Mouse (Mus musculus) left cerebral cortex, postnatal 14 days (tissue): ENCODE results near the gene Rabep1. TPM values are rescaled to one million over a fixed set of nuclear protein-coding genes. Genes with fewer than 3 reads are reported as not detected.
A peak's percentile ranks its signal among the peaks of the same experiment; 100 is the strongest.
"Not testable (repeated sequence)": the region's sequence is repeated elsewhere in the genome, so short reads cannot be mapped to it uniquely, and the experiment has no call there.

Experiments used
- DNase-seq, 2 experiments: peaks; one replicate each; pipeline ENCODE4 v3.0.0; 2021 to 2022; ENCODE audit warnings: low spot score in 2 of 2, mixed read lengths in 1 of 2
- intact Hi-C: fragments of 180-260 bp; cut with DNase I; formaldehyde crosslinking; loops from one replicate; pipeline ENCODE4 v1.15.1; 2025
- total RNA-seq, 2 experiments: library from RNA; stranded (reverse); gene quantifications; 2 replicates each; pipeline ENCODE4 v1.2.3; 2021

The Rabep1 gene
- total RNA-seq, 2 experiments from 2014 or later = 110 to 118 TPM

GRCm38 (mm10) chr11:70873846-70874613, 29.5 kb downstream of the Rabep1 start:
- no peak for DNase-seq
- intact Hi-C loops = no loop called here

- intact Hi-C loops = no loop called here
These were observed 33.1 kb downstream of the Rabep1 start for GRCm38 (mm10) chr11:70877670-70878069.

GRCm38 (mm10) chr11:70882905-70883430, 38.4 kb downstream of the Rabep1 start:
- no peak for DNase-seq
- intact Hi-C loops = no loop called here

More at GRCm38 (mm10) chr11:70877670-70878069, 33.1 kb downstream of the Rabep1 start:
- no peak for DNase-seq

- intact Hi-C loops = no loop called here
- DNase-seq = no peak
These were observed 46.1 kb downstream of the Rabep1 start for GRCm38 (mm10) chr11:70890643-70891042.

GRCm38 (mm10) chr11:70891616-70892015, 47.0 kb downstream of the Rabep1 start:
- no peak for DNase-seq
- intact Hi-C loops = no loop called here

GRCm38 (mm10) chr11:70897680-70898079, 53.1 kb downstream of the Rabep1 start:
- intact Hi-C loops = no loop called here
- DNase-seq = no peak

GRCm38 (mm10) chr11:70898182-70898581, 53.6 kb downstream of the Rabep1 start:
- intact Hi-C loops, DNase-seq: not testable (repeated sequence)

- intact Hi-C loops = no loop called here
- no peak for DNase-seq
These were observed 62.1 kb downstream of the Rabep1 start for GRCm38 (mm10) chr11:70906681-70907080.

GRCm38 (mm10) chr11:70911323-70911722, 66.7 kb downstream of the Rabep1 start:
- no peak for DNase-seq
- intact Hi-C loops = no loop called here

- intact Hi-C loops = no loop called here
- no peak for DNase-seq
These were observed 67.3 kb downstream of the Rabep1 start for GRCm38 (mm10) chr11:70911920-70912319.

GRCm38 (mm10) chr11:70917896-70918295, 73.3 kb downstream of the Rabep1 start:
- DNase-seq = peak; percentile 46 to 61

GRCm38 (mm10) chr11:70919524-70919923, 74.9 kb downstream of the Rabep1 start:
- intact Hi-C loops = no loop called here
- DNase-seq = no peak

More at GRCm38 (mm10) chr11:70917896-70918295, 73.3 kb downstream of the Rabep1 start:
- intact Hi-C loops = no loop called here

- no peak for DNase-seq
- intact Hi-C loops = no loop called here
These were observed 86.9 kb downstream of the Rabep1 start for GRCm38 (mm10) chr11:70931461-70931860.

- intact Hi-C loops = no loop called here
- DNase-seq = no peak
These were observed 90.7 kb downstream of the Rabep1 start for GRCm38 (mm10) chr11:70935316-70935715.

- intact Hi-C loops = no loop called here
These were observed 98.0 kb downstream of the Rabep1 start for GRCm38 (mm10) chr11:70942596-70942995.

GRCm38 (mm10) chr11:70943651-70944050, 99.1 kb downstream of the Rabep1 start:
- no peak for DNase-seq
- intact Hi-C loops = no loop called here

More at GRCm38 (mm10) chr11:70942596-70942995, 98.0 kb downstream of the Rabep1 start:
- peak in 1 of 2 experiments; percentile 35 for DNase-seq

- no peak for DNase-seq
These were observed 100.6 kb downstream of the Rabep1 start for GRCm38 (mm10) chr11:70944935-70945817.

GRCm38 (mm10) chr11:70954711-70955110, 110.1 kb downstream of the Rabep1 start:
- no peak for DNase-seq

More at GRCm38 (mm10) chr11:70944935-70945817, 100.6 kb downstream of the Rabep1 start:
- intact Hi-C loops = no loop called here

GRCm38 (mm10) chr11:70960786-70961554, 116.4 kb downstream of the Rabep1 start:
- peak in 1 of 2 experiments; percentile 58 for DNase-seq
- intact Hi-C loops = no loop called here

More at GRCm38 (mm10) chr11:70954711-70955110, 110.1 kb downstream of the Rabep1 start:
- intact Hi-C loops = no loop called here
